Comparison of ENCODE assay signal across 10 mouse cellular contexts in the genomic region with DNA sequence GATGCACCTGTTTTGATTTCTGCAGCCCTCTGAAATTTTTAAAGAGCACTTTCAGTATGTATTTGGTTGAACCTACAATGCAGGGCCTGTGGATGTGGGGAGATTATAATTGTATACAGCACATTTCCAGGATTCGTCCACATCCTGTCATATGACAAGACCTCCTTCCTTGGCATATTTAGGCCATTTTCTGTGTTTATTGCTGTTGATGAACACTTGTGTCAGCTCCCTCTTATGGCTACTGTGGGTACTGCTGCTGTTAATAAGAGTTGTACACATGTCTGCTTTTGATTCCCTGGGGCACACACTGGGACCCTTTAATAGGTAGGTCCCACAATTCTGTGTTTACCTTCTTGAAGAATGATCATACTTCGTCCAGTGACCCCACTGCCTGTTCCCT. TPM values are rescaled to one million over a fixed set of nuclear protein-coding genes. Genes with fewer than 3 reads are reported as not detected.
DNase-seq lines count a peak whose midpoint lies in the region; ATAC-seq and TF ChIP-seq lines count a peak whose summit lies in the region.
"Had no signal": no experiment of that assay in that cellular context is flagged by ENCODE, and none has a peak within 500 bp of the region (broad histone marks: within the 10 kb centered on the region; RNA-seq: fewer than 3 reads in every experiment).

No protein-coding gene starts in this region.

- no peaks in the 10 kb centered on the region for H3K4me1 ChIP-seq in forebrain, embryonic 14.5 days (ENCODE audit: control insufficient read depth, insufficient read depth, low read length)
- no peaks in the 10 kb centered on the region for H3K4me1 ChIP-seq in forebrain, embryonic 15.5 days
- no peaks in the 10 kb centered on the region for H3K4me1 ChIP-seq in liver, embryonic 11.5 days (replicated peaks; ENCODE audit: control insufficient read depth, insufficient read depth, low read length)
- peaks cover 2% of the 10 kb centered on the region; the same call in 1 of the 2 replicates for H3K4me1 ChIP-seq in lung, adult 2 months (ENCODE audit: control insufficient read depth, insufficient read depth, low read length)
- H3K4me1 ChIP-seq: heart, embryonic 13.5 days; stomach, embryonic 15.5 days had no signal

- no peak for ATAC-seq in forebrain, embryonic 14.5 days
- no peak for ATAC-seq in forebrain, embryonic 15.5 days (replicated peaks)
- no peak for ATAC-seq in liver, embryonic 11.5 days (replicated peaks; ENCODE audit: low FRiP score)
- ATAC-seq in frontal cortex, adult (ENCODE audit: low TSS enrichment): no peak

- no peak for TF ChIP-seq POLR2A in lung, adult 2 months (IDR thresholded peaks at IDR 0.05; ENCODE audit: borderline replicate concordance, extremely low read depth, low read depth, low read length)

- H3K36me3 ChIP-seq in forebrain, embryonic 14.5 days (ENCODE audit: control insufficient read depth, insufficient read depth, low read length): no peaks in the 10 kb centered on the region
- no peaks in the 10 kb centered on the region for H3K36me3 ChIP-seq in forebrain, embryonic 15.5 days
- no peaks in the 10 kb centered on the region for H3K36me3 ChIP-seq in liver, embryonic 11.5 days (ENCODE audit: control insufficient read depth, insufficient read depth, low read length)
- H3K36me3 ChIP-seq: heart, embryonic 13.5 days; stomach, embryonic 15.5 days had no signal

- no peak overlapping the region for H3K9ac ChIP-seq in forebrain, embryonic 14.5 days (ENCODE audit: low read length)
- no peak overlapping the region for H3K9ac ChIP-seq in forebrain, embryonic 15.5 days (replicated peaks)
- no peak overlapping the region for H3K9ac ChIP-seq in liver, embryonic 11.5 days (ENCODE audit: low read depth, low read length)
- H3K9ac ChIP-seq: heart, embryonic 13.5 days; stomach, embryonic 15.5 days had no signal

- DNase-seq in forebrain, embryonic 14.5 days (ENCODE audit: low spot score): peak; percentile 77
- DNase-seq in liver: peak; percentile 38
- DNase-seq in liver, embryonic 11.5 days (ENCODE audit: low spot score): no peak
- peak; percentile 41 for DNase-seq in adipocyte (ENCODE audit: low spot score)
- DNase-seq in lung, adult 2 months: no peak
- peak; percentile 70 for DNase-seq in thymus, postnatal 4 days

- no peaks in the 10 kb centered on the region for H3K9me3 ChIP-seq in forebrain, embryonic 14.5 days (replicated peaks; ENCODE audit: control insufficient read depth, low read length)
- no peaks in the 10 kb centered on the region for H3K9me3 ChIP-seq in forebrain, embryonic 15.5 days
- H3K9me3 ChIP-seq in liver, embryonic 11.5 days (ENCODE audit: control insufficient read depth, low read length): no peaks in the 10 kb centered on the region
- H3K9me3 ChIP-seq: heart, embryonic 13.5 days; stomach, embryonic 15.5 days had no signal

- H3K4me2 ChIP-seq in forebrain, embryonic 14.5 days (ENCODE audit: low read length): no peak overlapping the region
- no peak overlapping the region for H3K4me2 ChIP-seq in forebrain, embryonic 15.5 days (replicated peaks)
- no peak overlapping the region for H3K4me2 ChIP-seq in liver, embryonic 11.5 days
- H3K4me2 ChIP-seq: heart, embryonic 13.5 days; stomach, embryonic 15.5 days had no signal

- no peak overlapping the region for H3K27ac ChIP-seq in forebrain, embryonic 14.5 days (ENCODE audit: low read depth, low read length)
- no peak overlapping the region for H3K27ac ChIP-seq in forebrain, embryonic 15.5 days (replicated peaks)
- H3K27ac ChIP-seq in liver, embryonic 11.5 days (ENCODE audit: low read depth, low read length): no peak overlapping the region
- H3K27ac ChIP-seq: heart, embryonic 13.5 days; stomach, embryonic 15.5 days had no signal

- no peaks in the 10 kb centered on the region for H3K27me3 ChIP-seq in forebrain, embryonic 14.5 days (replicated peaks; ENCODE audit: control insufficient read depth, insufficient read depth, low read length)
- H3K27me3 ChIP-seq in forebrain, embryonic 15.5 days: no peaks in the 10 kb centered on the region
- H3K27me3 ChIP-seq in liver, embryonic 11.5 days (replicated peaks; ENCODE audit: control insufficient read depth, insufficient read depth, low read length): no peaks in the 10 kb centered on the region
- H3K27me3 ChIP-seq: stomach, embryonic 15.5 days had no signal

- H3K4me3 ChIP-seq in forebrain, embryonic 14.5 days (ENCODE audit: low read depth, low read length): no peak overlapping the region
- H3K4me3 ChIP-seq in forebrain, embryonic 15.5 days: no peak overlapping the region
- no peak overlapping the region for H3K4me3 ChIP-seq in liver, embryonic 11.5 days (ENCODE audit: low read depth, low read length)
- no peak overlapping the region for H3K4me3 ChIP-seq in lung, adult 2 months (replicated peaks; ENCODE audit: extremely low read depth, low read depth, low read length)
- H3K4me3 ChIP-seq: heart, embryonic 13.5 days; stomach, embryonic 15.5 days had no signal

- TF ChIP-seq CTCF in lung, adult 2 months (IDR thresholded peaks at IDR 0.05; ENCODE audit: insufficient read depth, low read length): 0 out of 2 replicates have a peak, but pooled peaks have one; percentile 3

- WGBS in forebrain, embryonic 14.5 days: 46% methylated on average over 2 of the region's 2 CpGs
- 45% methylated on average over 2 of the region's 2 CpGs for WGBS in forebrain, embryonic 15.5 days
- WGBS in liver, embryonic 11.5 days: 32% methylated on average over 2 of the region's 2 CpGs
- 38% methylated on average over 2 of the region's 2 CpGs for WGBS in lung, adult 2 months

RNA-seq across cellular contexts. Expression of gene Nrarp, which starts 22.9 kb away (rescaled TPM):
- 18.6 and 22.1 TPM in 2 replicates for polyA plus RNA-seq in forebrain, embryonic 14.5 days (2014; fragmentation: Nextera tagmentation; extraction: Ambion mirVana)
- 25.2 and 27.5 TPM in 2 replicates for polyA plus RNA-seq in forebrain, embryonic 15.5 days (2015; fragmentation: Nextera tagmentation; extraction: Ambion mirVana)
- 6.5 and 7.6 TPM in 2 replicates for polyA plus RNA-seq in liver, embryonic 11.5 days (2014; fragmentation: Nextera tagmentation; extraction: Ambion mirVana)
- polyA plus RNA-seq in lung, adult 2 months (2012; rRNA removed): 46.0 and 69.2 TPM in 2 replicates

RNA-seq across cellular contexts. Expression of gene Tor4a, which starts 39.0 kb away (rescaled TPM):
- 0.97 and 1.9 TPM in 2 replicates for polyA plus RNA-seq in forebrain, embryonic 14.5 days (2014; fragmentation: Nextera tagmentation; extraction: Ambion mirVana)
- 1.3 and 1.6 TPM in 2 replicates for polyA plus RNA-seq in forebrain, embryonic 15.5 days (2015; fragmentation: Nextera tagmentation; extraction: Ambion mirVana)
- 12.1 and 13.1 TPM in 2 replicates for polyA plus RNA-seq in liver, embryonic 11.5 days (2014; fragmentation: Nextera tagmentation; extraction: Ambion mirVana)
- polyA plus RNA-seq in lung, adult 2 months (2012; rRNA removed): 52.8 and 54.9 TPM in 2 replicates

RNA-seq across cellular contexts. Expression of gene Nelfb, which starts 53.6 kb away (rescaled TPM):
- polyA plus RNA-seq in forebrain, embryonic 14.5 days (2014; fragmentation: Nextera tagmentation; extraction: Ambion mirVana): 68.8 and 73.5 TPM in 2 replicates
- polyA plus RNA-seq in forebrain, embryonic 15.5 days (2015; fragmentation: Nextera tagmentation; extraction: Ambion mirVana): 96.7 and 102 TPM in 2 replicates
- polyA plus RNA-seq in liver, embryonic 11.5 days (2014; fragmentation: Nextera tagmentation; extraction: Ambion mirVana): 85.3 and 86.3 TPM in 2 replicates
- 58.0 and 94.5 TPM in 2 replicates for polyA plus RNA-seq in lung, adult 2 months (2012; rRNA removed)

RNA-seq across cellular contexts. Expression of gene Stpg3, which starts 56.8 kb away (rescaled TPM):
- not detected in 2 replicates for polyA plus RNA-seq in forebrain, embryonic 14.5 days (2014; fragmentation: Nextera tagmentation; extraction: Ambion mirVana)
- not detected in 2 replicates for polyA plus RNA-seq in forebrain, embryonic 15.5 days (2015; fragmentation: Nextera tagmentation; extraction: Ambion mirVana)
- polyA plus RNA-seq in liver, embryonic 11.5 days (2014; fragmentation: Nextera tagmentation; extraction: Ambion mirVana): 0.29 TPM in 1 of 2 replicates, not detected in the other
- polyA plus RNA-seq in lung, adult 2 months (2012; rRNA removed): not detected in 2 replicates
- polyA plus RNA-seq: heart, embryonic 13.5 days; stomach, embryonic 15.5 days had no signal

Comparison
In these comparisons a context has a peak if more than half of its experiments do, and no peak if none do; other contexts are left out.
1. DNase-seq: peak in forebrain, embryonic 14.5 days (single experiment), liver (single experiment), adipocyte (single experiment) and thymus, postnatal 4 days (single experiment); none in liver, embryonic 11.5 days (single experiment) and lung, adult 2 months (single experiment).